Mouse (Mus musculus): ENCODE results near the gene Mllt3. TPM values are rescaled to one million over a fixed set of nuclear protein-coding genes. Genes with fewer than 3 reads are reported as not detected.

The Mllt3 gene
- polyA plus RNA-seq, 1 experiment from 2014 or later, result 45.4 TPM

GRCm38 (mm10) chr4:87723448-87723847, 309.7 kb downstream of the Mllt3 start:
- Histone ChIP-seq H3K27me3 (ENCODE audit: insufficient read depth, poor library complexity, severe bottlenecking) (peaks cover 4% of the 10 kb centered on the region), H3K27ac (no peak overlapping the region), H3K4me3 (no peak overlapping the region), H3K36me3 (no peaks in the 10 kb centered on the region), H3K4me1 (replicated peaks) (peaks cover 32% of the 10 kb centered on the region), H3K9me3 (no peaks in the 10 kb centered on the region)
- 61% methylated on average over 6 of the region's 6 CpGs for WGBS
- no peak for DNase-seq (ENCODE audit: low spot score)

Other genes with a start within 250 kb of the Mllt3 start
- 15.1 and 17.5 TPM in 2 replicates for gene Focad, start 61.3 kb upstream of the Mllt3 start, polyA plus RNA-seq (2016; fragmentation: Nextera tagmentation; extraction: Ambion mirVana)